Mouse (Mus musculus): Measurements from ENCODE around the gene Noxa1.

Gene Noxa1

GRCm38 (mm10) chr2:25095109-25095850 lies at the start of gene Noxa1:
Noxa1 (minus strand) TSS chr2:25095149.
- DNase-seq (ENCODE audit: low read depth, low spot score), result peak; percentile 50

GRCm38 (mm10) chr2:25141921-25142320 lies 47.0 kb upstream of the Noxa1 start:
- no peak for DNase-seq (ENCODE audit: low read depth, low spot score)

GRCm38 (mm10) chr2:25141185-25141584 lies 46.2 kb upstream of the Noxa1 start:
- DNase-seq (ENCODE audit: low read depth, low spot score), result peak; percentile 70

- no peak for DNase-seq (ENCODE audit: low read depth, low spot score)
Observed at GRCm38 (mm10) chr2:25137832-25138231, 42.9 kb upstream of the Noxa1 start.

GRCm38 (mm10) chr2:25131601-25132000 lies 36.7 kb upstream of the Noxa1 start:
- DNase-seq (ENCODE audit: low read depth, low spot score), result no peak

- DNase-seq (ENCODE audit: low read depth, low spot score), result no peak
Observed at GRCm38 (mm10) chr2:25128072-25128471, 33.1 kb upstream of the Noxa1 start.

- DNase-seq (ENCODE audit: low read depth, low spot score), result peak; percentile 55
Observed at GRCm38 (mm10) chr2:25127206-25127605, 32.3 kb upstream of the Noxa1 start.

- DNase-seq (ENCODE audit: low read depth, low spot score), result no peak
Observed at GRCm38 (mm10) chr2:25126011-25127010, 31.4 kb upstream of the Noxa1 start.

- DNase-seq (ENCODE audit: low read depth, low spot score), result no peak
Observed at GRCm38 (mm10) chr2:25125146-25125545, 30.2 kb upstream of the Noxa1 start.

- DNase-seq (ENCODE audit: low read depth, low spot score), result no peak
Observed at GRCm38 (mm10) chr2:25124411-25124810, 29.5 kb upstream of the Noxa1 start.

GRCm38 (mm10) chr2:25123527-25123926 lies 28.6 kb upstream of the Noxa1 start:
- DNase-seq (ENCODE audit: low read depth, low spot score), result no peak

GRCm38 (mm10) chr2:25122666-25123065 lies 27.7 kb upstream of the Noxa1 start:
- no peak for DNase-seq (ENCODE audit: low read depth, low spot score)

GRCm38 (mm10) chr2:25120963-25121362 lies 26.0 kb upstream of the Noxa1 start:
- no peak for DNase-seq (ENCODE audit: low read depth, low spot score)

- DNase-seq (ENCODE audit: low read depth, low spot score), result no peak
Observed at GRCm38 (mm10) chr2:25115442-25115841, 20.5 kb upstream of the Noxa1 start.

GRCm38 (mm10) chr2:25114308-25114707 lies 19.4 kb upstream of the Noxa1 start:
- DNase-seq (ENCODE audit: low read depth, low spot score), result no peak

GRCm38 (mm10) chr2:25111184-25111791 lies 16.3 kb upstream of the Noxa1 start:
- DNase-seq (ENCODE audit: low read depth, low spot score), result no peak

- no peak for DNase-seq (ENCODE audit: low read depth, low spot score)
Observed at GRCm38 (mm10) chr2:25110505-25111183, 15.7 kb upstream of the Noxa1 start.

GRCm38 (mm10) chr2:25109487-25109886 lies 14.5 kb upstream of the Noxa1 start:
- no peak for DNase-seq (ENCODE audit: low read depth, low spot score)

GRCm38 (mm10) chr2:25106045-25106444 lies 11.1 kb upstream of the Noxa1 start:
- no peak for DNase-seq (ENCODE audit: low read depth, low spot score)

GRCm38 (mm10) chr2:25104122-25104521 lies 9.2 kb upstream of the Noxa1 start:
- DNase-seq (ENCODE audit: low read depth, low spot score), result no peak

- no peak for DNase-seq (ENCODE audit: low read depth, low spot score)
Observed at GRCm38 (mm10) chr2:25099703-25100102, 4.8 kb upstream of the Noxa1 start.
